Mouse (Mus musculus) hindbrain, embryonic 10.5 days (tissue): ENCODE results near the gene Gm28308. TPM values are rescaled to one million over a fixed set of nuclear protein-coding genes. Genes with fewer than 3 reads are reported as not detected.

ENCODE experiments used
- DNase-seq: peaks from one replicate; pipeline ENCODE4 v3.0.0-alpha.2; 2017; ENCODE audit warnings: low spot score
- H3K27ac ChIP-seq: fragments of 300-500 bp; sonication (generic); 2 replicates; pipeline ENCODE4 v1.5.1; 2016; ENCODE audit warnings: mild to moderate bottlenecking, moderate library complexity
- H3K27me3 ChIP-seq: fragments of 300-500 bp; sonication (generic); 2 replicates; pipeline ENCODE4 v1.6.1; 2016; ENCODE audit warnings: mild to moderate bottlenecking; ENCODE audit not compliant: poor library complexity, insufficient read depth, severe bottlenecking
- H3K36me3 ChIP-seq: fragments of 300-500 bp; sonication (generic); 2 replicates; pipeline ENCODE4 v1.6.1; 2016; ENCODE audit warnings: mild to moderate bottlenecking, moderate library complexity
- H3K4me1 ChIP-seq: fragments of 300-500 bp; sonication (generic); replicated peaks from 2 replicates; pipeline ENCODE4 v1.6.1; 2016; ENCODE audit warnings: mild to moderate bottlenecking
- H3K4me3 ChIP-seq: fragments of 300-500 bp; sonication (generic); 2 replicates; pipeline ENCODE4 v1.5.1; 2016; ENCODE audit warnings: mild to moderate bottlenecking, moderate library complexity
- H3K9me3 ChIP-seq: fragments of 300-500 bp; sonication (generic); 2 replicates; pipeline ENCODE4 v1.6.1; 2016; ENCODE audit warnings: mild to moderate bottlenecking, moderate library complexity
- WGBS: fragments of 180-500 bp; shearing (Covaris S2); methylation state at CpG from one replicate; pipeline ENCODE4 v1.1.7; 2016; 5-methylcytosine and 5-hydroxymethylcytosine counted together
- polyA plus RNA-seq: library from polyadenylated mRNA; unstranded; fragments of >200 nt; fragmentation: Nextera tagmentation; extraction: Ambion mirVana; gene quantifications from 2 replicates; pipeline ENCODE4 v1.2.1, GENCODE M21; 2016

Gm28308 gene
- polyA plus RNA-seq, 1 experiment from 2014 or later = not detected

DNA sequence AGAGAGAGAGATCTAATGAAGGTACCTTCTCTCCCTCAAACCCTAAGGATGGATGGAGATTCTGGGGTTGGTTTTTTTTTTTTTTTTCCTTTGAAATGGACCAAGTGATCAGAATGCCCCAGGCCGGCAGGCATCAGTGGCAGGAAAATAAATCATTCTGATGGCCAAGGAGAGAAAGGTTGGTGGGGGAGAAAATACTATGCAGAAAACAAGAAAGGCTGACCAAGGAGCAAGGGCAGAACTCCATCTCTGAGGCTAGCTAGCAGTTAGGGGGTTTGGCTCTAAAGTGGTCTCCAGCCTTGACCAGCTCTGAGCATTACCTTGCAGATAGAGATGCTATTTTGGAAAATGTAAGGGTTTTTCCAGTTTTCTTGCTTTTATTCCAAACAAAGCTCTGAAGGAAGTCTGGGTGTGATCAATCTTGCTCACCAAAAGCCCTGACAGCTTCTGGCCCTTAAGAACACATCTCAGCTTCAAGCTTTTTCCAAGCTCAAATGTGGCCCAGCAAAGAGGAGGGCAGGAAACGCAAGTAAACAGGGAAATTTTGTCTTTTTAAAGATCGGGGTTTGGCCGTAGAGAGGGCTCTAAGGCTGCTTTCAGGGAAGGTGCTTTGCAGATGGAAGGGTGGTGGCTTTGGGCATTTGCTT, 46.6 kb downstream of the Gm28308 start:
- WGBS = 3% methylated on average over 4 of the region's 4 CpGs
- H3K27me3 ChIP-seq = peaks cover 100% of the 10 kb centered on the region
- H3K9me3 ChIP-seq = no peaks in the 10 kb centered on the region
- H3K27ac ChIP-seq = peak overlapping the region; percentile 95
- peaks cover 21% of the 10 kb centered on the region for H3K4me1 ChIP-seq
- peak overlapping the region; percentile 81 for H3K4me3 ChIP-seq
- DNase-seq = peak; percentile 50
- H3K36me3 ChIP-seq = no peaks in the 10 kb centered on the region; the same call in 1 of the 2 replicates

DNA sequence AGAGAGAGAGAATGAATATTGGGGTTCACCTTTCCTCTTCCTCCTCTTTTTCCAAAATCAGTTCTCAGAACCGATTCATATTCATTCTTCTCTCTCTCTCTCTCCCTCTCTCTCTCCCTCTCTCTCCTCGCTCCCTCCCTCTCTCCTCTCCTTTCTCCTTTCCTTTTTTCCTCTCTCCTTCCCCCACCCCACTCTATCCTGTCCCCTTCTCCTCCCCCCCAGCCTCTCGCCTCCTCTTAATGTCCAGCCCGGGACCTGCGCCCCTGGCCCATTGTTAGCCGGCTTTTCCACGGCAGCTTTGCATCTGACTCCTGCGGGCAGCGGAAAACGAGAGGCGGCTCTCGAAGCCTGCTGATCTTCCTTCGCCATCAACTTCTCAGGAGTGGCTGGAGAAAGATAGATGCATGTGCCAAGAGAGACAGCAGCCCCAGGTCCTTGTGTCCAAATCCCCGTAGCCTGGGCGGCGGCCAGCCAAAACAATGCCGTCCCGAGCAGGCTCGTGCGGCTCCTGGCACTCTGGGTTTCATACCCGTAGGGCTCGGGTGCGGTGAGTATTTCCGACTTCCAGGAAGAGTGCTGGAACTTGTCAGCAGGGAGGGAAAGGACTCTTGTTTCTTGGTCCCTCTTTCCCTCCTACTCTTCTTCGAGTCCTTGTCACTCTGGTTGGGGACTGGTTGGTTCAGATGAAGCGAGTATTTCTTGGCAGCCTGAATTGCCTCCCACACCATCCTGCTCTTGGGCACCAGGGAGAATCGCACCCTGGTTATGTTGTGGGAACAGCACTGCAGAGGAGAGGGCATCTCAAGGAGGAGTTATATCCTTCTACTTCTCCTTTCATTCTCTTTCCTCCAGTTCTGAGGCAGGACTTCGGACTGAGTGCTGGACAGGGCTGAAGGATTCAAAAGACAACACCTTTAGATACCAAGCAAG, 47.4 kb downstream of the Gm28308 start:
- Histone ChIP-seq H3K4me1 (peaks cover 15% of the 10 kb centered on the region), H3K4me3 (peak overlapping the region; percentile 81), H3K27me3 (peaks cover 100% of the 10 kb centered on the region), H3K36me3 (no peaks in the 10 kb centered on the region; the same call in 1 of the 2 replicates), H3K27ac (peak overlapping the region; percentile 95), H3K9me3 (no peaks in the 10 kb centered on the region)
- WGBS = under 1% methylated on average over 28 of the region's 28 CpGs
- peak; percentile 64 for DNase-seq

DNA sequence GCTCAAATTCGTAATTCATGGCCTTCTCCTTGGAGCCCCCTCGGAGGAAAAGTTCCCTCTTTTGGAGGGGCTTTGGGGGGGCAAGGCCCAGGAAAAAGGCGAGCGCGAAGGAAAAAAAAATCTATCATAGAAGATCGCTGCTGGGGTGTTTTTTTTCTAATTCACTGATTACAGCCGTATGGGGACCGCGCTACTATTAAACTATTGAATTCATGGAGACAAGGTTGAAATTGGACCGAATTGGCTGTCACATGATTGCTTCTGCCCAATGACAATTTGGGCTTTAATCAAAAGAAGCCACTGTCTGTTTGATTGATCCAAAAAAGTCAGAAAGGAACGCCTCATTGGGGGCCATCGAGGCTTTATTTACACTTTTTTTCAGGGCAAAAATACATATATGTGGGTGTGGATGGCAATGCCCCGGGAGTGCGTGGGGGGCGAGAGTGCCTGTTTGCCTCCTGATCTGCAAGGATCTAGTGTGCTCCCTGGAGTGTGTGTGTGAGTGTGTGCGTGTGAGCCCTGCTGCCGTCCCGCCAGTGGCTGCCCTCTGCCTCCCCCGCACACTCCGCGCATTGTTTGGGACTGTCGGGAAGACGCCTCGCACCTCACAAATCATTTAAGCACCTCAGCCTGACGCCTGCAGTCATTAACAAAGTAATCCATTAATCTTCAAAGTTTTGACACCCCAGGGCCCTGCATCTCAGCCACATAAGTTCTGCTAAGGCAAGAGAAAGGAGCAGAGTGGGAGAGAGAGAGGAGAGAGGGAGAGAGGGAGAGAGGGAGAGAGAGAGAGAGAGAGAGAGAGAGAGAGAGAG, 48.3 kb downstream of the Gm28308 start, which contains the start of gene Hoxa2:
Gene Hoxa2, minus strand, starts transcription at position 206 of the 815 bp plus-strand sequence.
- H3K27ac ChIP-seq = peak within 1 kb of the TSS; percentile 95
- under 1% methylated on average over 25 of the region's 25 CpGs for WGBS
- H3K27me3 ChIP-seq = peaks cover 100% of the 10 kb centered on the region
- H3K36me3 ChIP-seq = no peaks in the 10 kb centered on the region; the same call in 1 of the 2 replicates
- peak within 1 kb of the TSS; percentile 81 for H3K4me3 ChIP-seq
- H3K9me3 ChIP-seq = no peaks in the 10 kb centered on the region
- peaks cover 15% of the 10 kb centered on the region for H3K4me1 ChIP-seq
- DNase-seq = peak; percentile 83

DNA sequence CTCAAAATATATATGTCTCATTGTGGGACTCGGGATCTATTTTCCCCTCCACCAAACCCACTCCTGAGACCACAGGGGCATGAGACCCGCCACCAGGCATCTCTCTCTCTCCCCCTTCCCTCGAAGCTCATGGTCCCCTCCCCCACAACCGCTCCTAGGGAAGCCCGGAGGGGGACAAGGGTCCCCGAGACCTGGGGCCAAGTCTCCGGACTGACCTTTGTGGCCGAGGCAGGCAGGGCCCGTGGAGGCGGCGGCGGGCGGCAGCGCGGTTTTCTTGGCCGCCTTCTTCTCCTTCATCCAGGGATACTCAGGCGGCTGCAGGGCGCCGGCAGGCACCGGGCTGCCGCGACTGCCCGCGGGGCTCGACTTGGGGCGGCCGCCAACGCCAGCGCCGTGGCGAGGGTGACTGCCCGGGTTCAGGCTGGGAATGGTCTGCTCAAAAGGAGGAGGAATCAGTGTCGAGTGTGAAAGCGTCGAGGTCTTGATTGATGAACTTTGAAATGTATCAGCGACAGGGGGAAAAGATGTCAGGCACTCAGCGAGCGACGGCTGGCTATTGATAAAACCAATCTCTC, 49.0 kb downstream of the Gm28308 start:
- H3K4me1 ChIP-seq = peaks cover 21% of the 10 kb centered on the region
- H3K4me3 ChIP-seq = peak overlapping the region; percentile 81
- WGBS = under 1% methylated on average over 39 of the region's 39 CpGs
- peak; percentile 77 for DNase-seq
- H3K27me3 ChIP-seq = peaks cover 100% of the 10 kb centered on the region
- peak overlapping the region; percentile 95 for H3K27ac ChIP-seq
- no peaks in the 10 kb centered on the region for H3K9me3 ChIP-seq
- H3K36me3 ChIP-seq = no peaks in the 10 kb centered on the region; the same call in 1 of the 2 replicates

DNA sequence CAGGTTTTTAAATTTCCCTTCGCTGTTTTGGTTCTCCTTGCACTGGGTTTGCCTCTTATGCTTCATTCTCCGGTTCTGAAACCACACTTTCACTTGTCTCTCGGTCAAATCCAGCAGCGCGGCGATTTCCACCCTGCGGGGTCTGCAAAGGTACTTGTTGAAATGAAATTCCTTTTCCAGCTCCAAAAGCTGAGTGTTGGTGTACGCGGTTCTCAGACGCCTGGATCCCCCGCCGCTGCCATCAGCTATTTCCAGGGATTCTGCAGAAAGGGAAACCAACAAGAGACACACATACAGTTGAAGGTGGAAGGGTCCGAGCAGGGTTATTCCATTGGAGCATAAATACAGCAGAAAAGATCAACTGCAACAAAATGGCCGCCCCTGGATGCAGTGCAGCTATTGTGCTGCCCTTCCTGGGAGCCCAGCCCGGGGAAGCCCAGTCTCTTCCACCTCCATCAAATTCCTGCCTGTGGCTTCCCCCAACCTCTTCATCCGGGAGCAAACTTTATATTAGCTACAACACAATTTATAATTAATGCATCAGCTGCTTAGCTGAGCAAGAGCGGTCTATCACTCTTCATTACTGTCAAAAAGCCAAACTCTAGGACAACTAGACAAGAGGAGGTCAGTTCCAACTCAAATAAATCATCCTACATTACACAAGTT, 49.6 kb downstream of the Gm28308 start:
- H3K27me3 ChIP-seq = peaks cover 100% of the 10 kb centered on the region

DNA sequence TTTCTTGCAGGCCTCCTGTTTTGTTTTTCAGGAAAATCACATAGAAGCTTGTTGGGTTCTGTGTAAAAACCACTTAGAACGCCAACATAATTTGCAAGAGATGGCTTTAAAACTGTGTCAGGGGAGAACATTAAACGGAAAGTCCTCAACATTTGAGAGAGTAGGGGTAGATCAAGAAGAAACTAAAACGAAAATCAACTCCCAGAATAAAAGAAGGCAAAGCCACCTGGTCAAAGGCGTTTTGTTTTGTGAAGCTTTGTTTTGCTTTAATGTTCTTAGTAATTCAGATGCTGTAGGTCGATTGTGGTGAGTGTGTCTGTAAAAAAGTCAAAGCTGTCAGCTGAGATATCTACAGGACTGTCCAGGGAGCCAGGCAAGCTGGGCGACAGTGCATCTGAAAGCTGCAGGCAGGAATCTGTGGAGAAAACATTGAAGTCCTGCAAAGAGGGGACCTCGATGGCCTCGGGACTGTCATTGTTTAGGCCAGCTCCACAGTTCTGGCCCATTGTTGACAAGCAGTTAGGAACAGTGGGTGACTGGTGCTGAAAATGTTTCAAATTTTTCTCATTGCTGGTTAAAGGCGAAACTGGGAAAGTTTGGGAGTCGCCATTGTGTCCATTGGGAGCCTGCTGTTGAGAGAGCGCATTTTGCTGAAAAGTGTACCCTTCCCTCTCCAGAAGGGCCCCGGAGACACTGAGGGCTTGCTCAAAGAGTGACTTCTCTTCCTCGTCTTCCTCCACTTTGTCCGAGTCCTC, 50.4 kb downstream of the Gm28308 start:
- Histone ChIP-seq H3K27me3 (peaks cover 100% of the 10 kb centered on the region), H3K4me3 (peak overlapping the region; percentile 81), H3K4me1 (peaks cover 35% of the 10 kb centered on the region), H3K27ac (peak overlapping the region; percentile 95), H3K36me3 (no peaks in the 10 kb centered on the region; the same call in 1 of the 2 replicates), H3K9me3 (no peaks in the 10 kb centered on the region)
- DNase-seq = peak; percentile 52
- 1% methylated on average over 14 of the region's 14 CpGs for WGBS

More for the DNA sequence above, 49.6 kb downstream of the Gm28308 start:
- no peaks in the 10 kb centered on the region for H3K9me3 ChIP-seq
- peaks cover 28% of the 10 kb centered on the region for H3K4me1 ChIP-seq
- DNase-seq = peak; percentile 73
- no peaks in the 10 kb centered on the region; the same call in 1 of the 2 replicates for H3K36me3 ChIP-seq
- peak overlapping the region; percentile 81 for H3K4me3 ChIP-seq
- H3K27ac ChIP-seq = peak overlapping the region; percentile 95
- WGBS = under 1% methylated on average over 17 of the region's 17 CpGs

DNA sequence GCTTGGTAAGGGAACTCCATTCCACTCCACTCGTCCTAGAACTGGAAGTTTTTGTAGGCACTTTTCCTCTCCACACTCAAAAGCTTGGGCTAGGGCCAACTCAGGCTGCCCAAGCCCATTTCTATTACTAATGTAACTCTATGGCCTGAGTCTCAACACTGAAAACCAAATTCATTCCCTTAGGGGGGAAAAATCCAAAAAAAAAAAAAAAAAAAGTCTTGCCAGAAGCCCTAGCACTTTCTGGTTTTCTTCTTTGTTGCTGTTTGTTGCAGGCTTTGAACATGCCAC, 51.1 kb downstream of the Gm28308 start:
- 3% methylated on average over 1 of the region's 1 CpGs for WGBS
- H3K36me3 ChIP-seq = no peaks in the 10 kb centered on the region; the same call in 1 of the 2 replicates
- peak; percentile 3 for DNase-seq
- H3K9me3 ChIP-seq = no peaks in the 10 kb centered on the region
- H3K27me3 ChIP-seq = peaks cover 100% of the 10 kb centered on the region
- H3K4me3 ChIP-seq = peak overlapping the region; percentile 81
- H3K4me1 ChIP-seq = peaks cover 36% of the 10 kb centered on the region
- peak overlapping the region; percentile 95 for H3K27ac ChIP-seq

DNA sequence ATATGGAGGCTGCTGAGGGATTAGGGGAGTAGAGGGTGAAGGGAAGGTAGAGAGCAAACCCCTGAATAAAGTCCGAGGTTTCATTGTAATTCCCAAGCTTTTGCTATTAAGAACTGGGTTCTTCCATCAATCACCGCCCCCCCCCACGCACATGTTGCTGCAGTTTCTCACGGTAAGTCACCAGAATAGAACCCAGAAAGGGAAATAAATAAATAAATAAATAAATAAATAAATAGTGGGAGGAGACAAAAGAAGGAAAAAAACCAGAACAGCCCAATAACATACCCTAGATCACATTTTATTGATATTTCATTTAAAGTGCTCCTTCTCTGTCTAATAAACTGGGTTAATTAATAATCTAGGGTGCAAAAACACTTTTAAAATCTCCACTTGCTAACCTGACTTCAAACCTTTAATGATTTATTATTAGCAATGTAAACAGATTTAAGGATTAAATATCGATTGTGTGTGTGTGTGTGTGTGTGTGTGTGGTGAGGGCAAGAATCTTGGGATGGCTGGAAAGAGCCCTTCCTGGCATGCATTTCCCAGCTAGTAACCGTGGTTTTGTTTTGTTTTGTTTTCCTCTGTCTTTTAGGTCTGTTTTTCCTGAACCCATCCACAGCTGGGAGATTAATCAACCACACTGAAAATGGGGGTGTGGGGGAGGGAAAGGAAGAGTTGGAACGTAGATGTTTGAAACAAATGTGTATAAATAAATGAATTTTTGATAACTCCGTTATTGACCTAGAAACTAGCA, 51.6 kb downstream of the Gm28308 start:
- Histone ChIP-seq H3K27ac (peak overlapping the region; percentile 95), H3K4me1 (peaks cover 36% of the 10 kb centered on the region), H3K27me3 (peaks cover 100% of the 10 kb centered on the region), H3K4me3 (peak overlapping the region; percentile 81), H3K36me3 (no peaks in the 10 kb centered on the region; the same call in 1 of the 2 replicates), H3K9me3 (no peaks in the 10 kb centered on the region)
- peak; percentile 54 for DNase-seq
- 4% methylated on average over 8 of the region's 8 CpGs for WGBS

DNA sequence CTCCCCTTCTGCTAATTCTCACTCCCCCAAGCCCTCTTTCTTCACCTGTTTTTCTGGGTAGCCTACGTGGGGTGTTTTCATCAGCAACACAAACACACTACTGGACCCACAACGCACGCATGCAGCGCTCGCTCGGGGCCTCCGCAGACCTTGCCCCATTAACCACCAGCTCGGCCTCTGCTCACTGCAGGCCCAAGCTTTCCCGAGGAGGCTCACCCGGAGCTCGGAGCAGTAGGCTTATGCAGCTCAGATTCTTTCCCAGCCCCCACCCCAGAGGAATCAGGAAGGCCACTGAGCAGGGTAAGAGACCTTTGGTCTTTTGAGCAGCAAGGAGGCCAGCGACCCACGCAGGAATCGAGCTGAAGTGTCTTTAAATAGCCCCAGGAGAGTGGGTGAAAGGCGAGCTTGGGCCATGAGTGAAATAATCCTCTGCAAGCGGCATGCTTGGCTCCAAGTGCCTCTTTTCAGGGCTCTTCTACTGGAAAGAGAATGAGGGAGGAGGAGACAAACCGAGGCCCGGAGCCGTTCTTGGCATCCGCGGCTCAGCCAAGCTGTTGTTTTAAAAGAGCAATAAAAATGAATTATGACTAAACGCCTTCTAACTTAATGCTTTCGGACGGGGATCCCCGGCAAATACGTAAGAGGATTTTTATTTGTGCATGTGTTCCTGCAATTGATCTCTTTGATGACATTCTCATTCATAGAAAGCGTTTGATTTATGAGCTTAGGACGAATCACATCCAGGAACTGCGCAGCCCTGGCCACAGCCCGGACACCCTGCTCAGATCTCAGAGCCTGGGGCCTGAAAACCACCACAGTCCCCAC, 52.4 kb downstream of the Gm28308 start:
- Histone ChIP-seq H3K27ac (peak overlapping the region; percentile 95), H3K4me1 (peaks cover 36% of the 10 kb centered on the region), H3K9me3 (no peaks in the 10 kb centered on the region), H3K36me3 (no peaks in the 10 kb centered on the region; the same call in 1 of the 2 replicates), H3K4me3 (peak overlapping the region; percentile 81), H3K27me3 (peaks cover 100% of the 10 kb centered on the region)
- 1% methylated on average over 30 of the region's 30 CpGs for WGBS
- peak; percentile 62 for DNase-seq

DNA sequence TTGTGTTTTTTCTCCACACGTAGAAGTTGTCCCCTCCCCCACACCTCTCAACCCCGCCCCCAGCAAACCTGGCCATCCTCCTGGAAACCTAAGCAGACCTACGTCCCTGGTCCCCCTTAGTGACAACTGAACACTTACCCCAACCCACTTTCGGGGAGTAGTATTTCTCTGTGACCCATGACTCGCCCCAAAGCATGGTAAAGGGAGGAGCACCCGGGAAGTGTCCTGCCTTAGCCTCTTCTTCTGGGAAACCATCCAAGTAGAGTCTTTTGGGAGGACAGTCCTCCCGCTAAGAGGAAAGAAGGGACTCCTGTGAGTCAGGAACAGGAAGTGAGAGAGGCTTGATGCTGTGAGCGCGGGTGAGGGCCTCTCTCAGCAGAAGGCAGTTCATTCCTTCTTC, 53.2 kb downstream of the Gm28308 start:
- H3K36me3 ChIP-seq = no peaks in the 10 kb centered on the region; the same call in 1 of the 2 replicates
- H3K27ac ChIP-seq = peak overlapping the region; percentile 95
- H3K9me3 ChIP-seq = no peaks in the 10 kb centered on the region
- peak; percentile 47 for DNase-seq
- WGBS = 3% methylated on average over 9 of the region's 9 CpGs
- H3K27me3 ChIP-seq = peaks cover 100% of the 10 kb centered on the region
- peak overlapping the region; percentile 81 for H3K4me3 ChIP-seq
- peaks cover 36% of the 10 kb centered on the region for H3K4me1 ChIP-seq
